Mouse (Mus musculus) testis, postnatal 14 days (tissue): ENCODE data around the gene Olfr1086.
"Not testable (repeated sequence)": the region's sequence is repeated elsewhere in the genome, so short reads cannot be mapped to it uniquely, and the experiment has no call there.

ENCODE experiments used
- DNase-seq: peaks from one replicate; pipeline ENCODE4 v3.0.0; 2021; ENCODE audit warnings: low spot score

Olfr1086 gene

GRCm38 (mm10) chr2:86679992-86680391, at the start of gene Olfr1086:
Olfr1086 (minus strand) TSS chr2:86680092.
- no peak for DNase-seq

- DNase-seq = no peak
Observed at GRCm38 (mm10) chr2:86698295-86698694, 18.4 kb upstream of the Olfr1086 start, which contains the start of gene Olfr1087. Olfr1087 (minus strand) TSS chr2:86698395.

DNA sequence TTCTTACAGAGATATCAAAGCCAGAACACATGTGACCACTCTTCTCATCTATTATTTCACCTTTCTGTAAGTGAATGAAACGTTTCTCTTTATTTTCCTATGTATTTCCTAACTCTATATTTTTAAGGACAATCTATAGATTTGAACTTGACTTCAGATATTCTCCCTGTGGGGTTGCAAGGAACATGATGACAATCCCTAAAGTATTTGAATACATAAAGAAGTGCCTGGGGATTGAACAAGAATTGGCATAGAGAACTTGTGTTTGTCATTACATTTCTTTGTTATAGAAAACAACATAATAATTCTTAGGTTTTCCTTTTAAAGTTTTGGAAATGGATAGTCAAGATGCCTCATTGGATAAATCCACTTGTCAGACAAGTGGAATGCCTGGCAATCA, 18.0 kb downstream of the Olfr1086 start, which contains the start of gene Olfr1085:
Gene Olfr1085 (minus strand): TSS at position 101 of the 400 bp plus-strand sequence.
- DNase-seq = no peak

DNA sequence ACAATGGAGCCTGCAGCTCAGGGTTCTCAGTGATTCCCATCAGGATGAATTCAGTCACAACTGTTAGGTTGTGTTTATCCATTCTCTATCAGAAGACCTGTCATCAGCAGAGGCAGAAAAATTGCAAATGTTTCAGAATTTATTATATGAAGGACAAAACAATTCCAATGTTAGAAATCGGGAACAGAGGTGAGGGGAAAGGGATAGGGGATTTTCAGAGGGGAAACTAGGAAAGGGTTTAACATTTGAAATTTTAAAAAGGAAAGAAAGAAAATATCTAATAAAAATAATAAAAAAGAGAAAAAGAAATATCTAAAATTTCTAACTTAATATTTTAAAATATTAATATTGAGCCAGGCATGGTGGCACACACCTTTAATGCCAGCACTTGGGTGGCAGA, 40.3 kb downstream of the Olfr1086 start, which contains the start of gene Olfr1084:
Gene Olfr1084 (minus strand): TSS at position 101 of the 400 bp plus-strand sequence.
- DNase-seq = not testable (repeated sequence)
